26 mouse cellular contexts compared by ENCODE assay signal in the genomic region with DNA sequence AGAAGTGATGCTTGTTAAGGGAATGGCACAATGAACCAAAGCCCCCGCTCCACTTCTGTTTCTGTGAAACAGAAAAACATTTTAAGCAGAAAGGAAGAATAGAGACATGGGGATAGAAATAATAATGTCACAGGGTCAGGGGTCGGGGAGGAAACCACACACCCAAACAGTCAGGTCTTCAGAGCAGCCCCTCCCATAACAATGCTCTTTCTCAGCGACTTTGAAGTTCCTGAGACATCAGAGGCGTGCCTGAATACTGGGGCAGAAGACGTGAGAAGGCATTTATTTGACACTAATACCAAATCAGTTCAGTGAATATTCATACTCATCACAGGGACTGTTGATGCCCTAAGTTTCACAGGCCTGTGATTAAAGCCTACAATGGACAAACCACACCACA. TPM values are rescaled to one million over a fixed set of nuclear protein-coding genes. Genes with fewer than 3 reads are reported as not detected.
A peak's percentile ranks its signal among the peaks of the same experiment; 100 is the strongest.
DNase-seq lines count a peak whose midpoint lies in the region; ATAC-seq lines count a peak whose summit lies in the region.
"Had no signal": no experiment of that assay in that cellular context is flagged by ENCODE, and none has a peak within 500 bp of the region (broad histone marks: within the 10 kb centered on the region; RNA-seq: fewer than 3 reads in every experiment).

No protein-coding gene starts in this region.

- H3K27me3 ChIP-seq in heart, embryonic 10.5 days (ENCODE audit: insufficient read depth, poor library complexity, severe bottlenecking), result no peaks in the 10 kb centered on the region
- no peaks in the 10 kb centered on the region for H3K27me3 ChIP-seq in heart, embryonic 12.5 days (replicated peaks)
- H3K27me3 ChIP-seq in intestine, embryonic 15.5 days (replicated peaks), result no peaks in the 10 kb centered on the region
- H3K27me3 ChIP-seq: CH12.LX; embryonic facial prominence, embryonic 13.5 days; embryonic facial prominence, embryonic 15.5 days; forebrain, embryonic 12.5 days; Patski had no signal

- ATAC-seq in heart, embryonic 12.5 days (ENCODE audit: insufficient number of reproducible peaks, low FRiP score), result no peak
- ATAC-seq in inflammation-experienced regulatory T-cells, adult 6 months, result peak; percentile 57
- no peak for ATAC-seq in intestine, embryonic 15.5 days
- ATAC-seq: activated CD4-positive, CD25-positive, alpha-beta regulatory T cell, adult 4 months; forebrain, embryonic 14.5 days; forebrain, embryonic 16.5 days; Patski had no signal

- H3K9ac ChIP-seq in heart, embryonic 12.5 days, result no peak overlapping the region
- no peak overlapping the region for H3K9ac ChIP-seq in intestine, embryonic 15.5 days
- H3K9ac ChIP-seq: embryonic facial prominence, embryonic 13.5 days; embryonic facial prominence, embryonic 15.5 days; forebrain, embryonic 12.5 days had no signal

- no peak for DNase-seq in heart, embryonic 10.5 days (ENCODE audit: low spot score)
- DNase-seq in CD4-positive, CD25-positive, alpha-beta regulatory T cell, adult 2 months (ENCODE audit: low read depth, low spot score), result peak; percentile 57
- DNase-seq: adrenal gland, adult 8-10 months; adrenal gland, postnatal 25 days; B cell, adult 2 months; cerebellum, adult 11 months; cerebellum, adult 18-20 months; cerebellum, adult 8-10 months; cerebellum, adult 9-11 months; cerebellum, postnatal 14 days; cerebellum, postnatal 36 days; embryo, embryonic 11 days had no signal

- no peak overlapping the region for H3K4me3 ChIP-seq in heart, embryonic 10.5 days
- no peak overlapping the region for H3K4me3 ChIP-seq in heart, embryonic 12.5 days
- H3K4me3 ChIP-seq in intestine, embryonic 15.5 days (replicated peaks), result no peak overlapping the region
- H3K4me3 ChIP-seq: embryonic facial prominence, embryonic 13.5 days; embryonic facial prominence, embryonic 15.5 days; erythroblast, embryonic 14.5 days; forebrain, embryonic 10.5 days; forebrain, embryonic 12.5 days had no signal

- H3K9me3 ChIP-seq in heart, embryonic 10.5 days, result no peaks in the 10 kb centered on the region
- no peaks in the 10 kb centered on the region for H3K9me3 ChIP-seq in heart, embryonic 12.5 days (replicated peaks)
- H3K9me3 ChIP-seq in intestine, embryonic 15.5 days, result no peaks in the 10 kb centered on the region
- H3K9me3 ChIP-seq: embryonic facial prominence, embryonic 13.5 days; embryonic facial prominence, embryonic 15.5 days; forebrain, embryonic 10.5 days; forebrain, embryonic 12.5 days; G1E had no signal

- H3K27ac ChIP-seq in heart, embryonic 10.5 days, result 0 out of 2 replicates have a peak overlapping the region, but pooled peaks have one; percentile 84
- no peak overlapping the region for H3K27ac ChIP-seq in heart, embryonic 12.5 days (ENCODE audit: poor library complexity, severe bottlenecking)
- no peak overlapping the region for H3K27ac ChIP-seq in intestine, embryonic 15.5 days
- H3K27ac ChIP-seq: embryonic facial prominence, embryonic 15.5 days; forebrain, embryonic 10.5 days; forebrain, embryonic 12.5 days had no signal

- 77% methylated on average over 5 of the region's 5 CpGs for WGBS in heart, embryonic 10.5 days
- 80% methylated on average over 5 of the region's 5 CpGs for WGBS in heart, embryonic 12.5 days
- WGBS in intestine, embryonic 15.5 days, result 75% methylated on average over 5 of the region's 5 CpGs

- H3K4me2 ChIP-seq in heart, embryonic 12.5 days, result no peak overlapping the region
- H3K4me2 ChIP-seq in intestine, embryonic 15.5 days (replicated peaks), result no peak overlapping the region
- H3K4me2 ChIP-seq: embryonic facial prominence, embryonic 13.5 days; embryonic facial prominence, embryonic 15.5 days; forebrain, embryonic 12.5 days had no signal

- no peaks in the 10 kb centered on the region; the same call in 1 of the 2 replicates for H3K36me3 ChIP-seq in heart, embryonic 10.5 days
- no peaks in the 10 kb centered on the region for H3K36me3 ChIP-seq in heart, embryonic 12.5 days
- H3K36me3 ChIP-seq in intestine, embryonic 15.5 days, result no peaks in the 10 kb centered on the region; the same call in 1 of the 2 replicates
- H3K36me3 ChIP-seq: embryonic facial prominence, embryonic 13.5 days; embryonic facial prominence, embryonic 15.5 days; forebrain, embryonic 10.5 days; forebrain, embryonic 12.5 days had no signal

- H3K4me1 ChIP-seq in heart, embryonic 10.5 days, result peaks cover 33% of the 10 kb centered on the region
- peaks cover 33% of the 10 kb centered on the region for H3K4me1 ChIP-seq in heart, embryonic 12.5 days (replicated peaks)
- H3K4me1 ChIP-seq in intestine, embryonic 15.5 days (replicated peaks), result 0 out of 2 replicates have a peak, but pooled peaks cover 4% of the 10 kb centered on the region

RNA-seq across cellular contexts. Expression of a gene that starts 36.0 kb away (rescaled TPM):
- polyA plus RNA-seq in heart, embryonic 10.5 days (2016; fragmentation: Nextera tagmentation; extraction: Ambion mirVana), result 11.8 and 15.0 TPM in 2 replicates
- 12.9 and 13.7 TPM in 2 replicates for polyA plus RNA-seq in heart, embryonic 12.5 days (2016; fragmentation: Nextera tagmentation; extraction: Ambion mirVana)
- 10 to 100 TPM in 2 of 3 experiments, 1 to 10 TPM in 1; 5.3 to 17.0 (median 16.5) TPM for polyA plus RNA-seq in inflammation-experienced regulatory T-cells, adult 6 months (2017; shearing (Covaris generic))
- 14.5 and 17.5 TPM in 2 replicates for polyA plus RNA-seq in intestine, embryonic 15.5 days (2015; fragmentation: Nextera tagmentation; extraction: Ambion mirVana)
